Mouse (Mus musculus) adrenal gland, postnatal 36 days (tissue): ENCODE results near the gene Zfp825. TPM values are rescaled to one million over a fixed set of nuclear protein-coding genes. Genes with fewer than 3 reads are reported as not detected.

Experiments
- total RNA-seq, 2 experiments: library from RNA; stranded (reverse); gene quantifications; 2 replicates each; pipeline ENCODE4 v1.2.3; 2021

Gene Zfp825
- total RNA-seq, 2 experiments from 2014 or later: 9.0 to 11.2 TPM

Other genes starting within 250 kb of the Zfp825 start
- gene Ahrr, start 201.7 kb downstream of the Zfp825 start, total RNA-seq: 1 to 10 TPM in 1 of 2 experiments, under 1 TPM in 1; 0.89 to 1.3 TPM
- 100 to 1,000 TPM; 133 to 173 TPM for gene Pdcd6, start 176.4 kb downstream of the Zfp825 start, total RNA-seq
- 100 to 1,000 TPM; 611 to 702 TPM for gene Sdha, start 143.7 kb downstream of the Zfp825 start, total RNA-seq
- gene Ccdc127, start 143.7 kb downstream of the Zfp825 start, total RNA-seq: 10 to 100 TPM; 58.0 to 58.1 TPM
- gene Lrrc14b, start 130.0 kb downstream of the Zfp825 start, total RNA-seq: under 1 TPM; 0.23 to 0.36 TPM
- gene Zfp72, start 103.2 kb downstream of the Zfp825 start, total RNA-seq: 1 to 10 TPM; 2.5 to 3.8 TPM
- gene Ftl1-ps1, start 94.3 kb downstream of the Zfp825 start, total RNA-seq: 1,000 to 10,000 TPM in 1 of 2 experiments, 100 to 1,000 TPM in 1; 827 to 1,288 TPM
- gene Erap1, start 145.6 kb upstream of the Zfp825 start, total RNA-seq: 10 to 100 TPM; 80.0 to 92.4 TPM